Mouse (Mus musculus) ES-CJ7 (cell line): ENCODE results near the gene Psip1.
"Not testable (repeated sequence)": the region's sequence is repeated elsewhere in the genome, so short reads cannot be mapped to it uniquely, and the experiment has no call there.

ENCODE experiments used
- DNase-seq: peaks from one replicate; pipeline ENCODE4 v3.0.0; 2011; ENCODE audit warnings: low read depth, low spot score

The Psip1 gene

GRCm38 (mm10) chr4:83501037-83501430 lies 14.8 kb upstream of the Psip1 start:
- DNase-seq = no peak

- DNase-seq = peak; percentile 93
Measured at GRCm38 (mm10) chr4:83500154-83501036, 14.1 kb upstream of the Psip1 start.

GRCm38 (mm10) chr4:83497013-83497412 lies 10.8 kb upstream of the Psip1 start:
- not testable (repeated sequence) for DNase-seq

- no peak for DNase-seq
Measured at GRCm38 (mm10) chr4:83493112-83493511, 6.9 kb upstream of the Psip1 start.

GRCm38 (mm10) chr4:83489121-83489520 lies 2.9 kb upstream of the Psip1 start:
- DNase-seq = peak; percentile 24

- DNase-seq = peak; percentile 94
Measured at GRCm38 (mm10) chr4:83485735-83486116, 533 bp downstream of the Psip1 start.

GRCm38 (mm10) chr4:83485250-83485649 lies 1.0 kb downstream of the Psip1 start:
- DNase-seq = no peak

GRCm38 (mm10) chr4:83468208-83468607 lies 18.1 kb downstream of the Psip1 start:
- DNase-seq = peak; percentile 56

GRCm38 (mm10) chr4:83467615-83468014 lies 18.6 kb downstream of the Psip1 start:
- DNase-seq = no peak

- DNase-seq = no peak
Measured at GRCm38 (mm10) chr4:83464827-83465226, 21.4 kb downstream of the Psip1 start.

- no peak for DNase-seq
Measured at GRCm38 (mm10) chr4:83460106-83460505, 26.2 kb downstream of the Psip1 start.

GRCm38 (mm10) chr4:83450785-83451184 lies 35.5 kb downstream of the Psip1 start:
- DNase-seq = no peak

- DNase-seq = no peak
Measured at GRCm38 (mm10) chr4:83441050-83441449, 45.2 kb downstream of the Psip1 start.

GRCm38 (mm10) chr4:83439045-83439444 lies 47.2 kb downstream of the Psip1 start:
- peak; percentile 57 for DNase-seq

- DNase-seq = no peak
Measured at GRCm38 (mm10) chr4:83438116-83438515, 48.1 kb downstream of the Psip1 start.

GRCm38 (mm10) chr4:83436375-83436774 lies 49.9 kb downstream of the Psip1 start:
- peak; percentile 24 for DNase-seq

GRCm38 (mm10) chr4:83432901-83433300 lies 53.4 kb downstream of the Psip1 start:
- no peak for DNase-seq

GRCm38 (mm10) chr4:83431950-83432349 lies 54.3 kb downstream of the Psip1 start:
- no peak for DNase-seq

GRCm38 (mm10) chr4:83428845-83429244 lies 57.4 kb downstream of the Psip1 start:
- peak; percentile 89 for DNase-seq

GRCm38 (mm10) chr4:83427696-83428095 lies 58.6 kb downstream of the Psip1 start:
- no peak for DNase-seq

- DNase-seq = no peak
Measured at GRCm38 (mm10) chr4:83427141-83427540, 59.1 kb downstream of the Psip1 start.

GRCm38 (mm10) chr4:83425119-83425518 lies 61.1 kb downstream of the Psip1 start:
- no peak for DNase-seq

- DNase-seq = no peak
Measured at GRCm38 (mm10) chr4:83423641-83424040, 62.6 kb downstream of the Psip1 start.
